Mouse (Mus musculus) left cerebral cortex, postnatal 25 days (tissue): Measurements from ENCODE around the gene Syde1. TPM values are rescaled to one million over a fixed set of nuclear protein-coding genes. Genes with fewer than 3 reads are reported as not detected.
A peak's percentile ranks its signal among the peaks of the same experiment; 100 is the strongest.
"Not testable (repeated sequence)": the region's sequence is repeated elsewhere in the genome, so short reads cannot be mapped to it uniquely, and the experiment has no call there.

Experiments used
- DNase-seq, 2 experiments: peaks; one replicate each; pipeline ENCODE4 v3.0.0; 2022; ENCODE audit warnings: low spot score in 2 of 2, mixed read lengths in 1 of 2
- intact Hi-C: fragments of 180-260 bp; cut with DNase I; formaldehyde crosslinking; loops from one replicate; pipeline ENCODE4 v1.15.1; 2025
- total RNA-seq, 2 experiments: library from RNA; stranded (reverse); gene quantifications; 2 replicates each; pipeline ENCODE4 v1.2.3; 2021

The Syde1 gene
- 1 to 10 TPM; 5.2 to 5.4 TPM for total RNA-seq

DNA sequence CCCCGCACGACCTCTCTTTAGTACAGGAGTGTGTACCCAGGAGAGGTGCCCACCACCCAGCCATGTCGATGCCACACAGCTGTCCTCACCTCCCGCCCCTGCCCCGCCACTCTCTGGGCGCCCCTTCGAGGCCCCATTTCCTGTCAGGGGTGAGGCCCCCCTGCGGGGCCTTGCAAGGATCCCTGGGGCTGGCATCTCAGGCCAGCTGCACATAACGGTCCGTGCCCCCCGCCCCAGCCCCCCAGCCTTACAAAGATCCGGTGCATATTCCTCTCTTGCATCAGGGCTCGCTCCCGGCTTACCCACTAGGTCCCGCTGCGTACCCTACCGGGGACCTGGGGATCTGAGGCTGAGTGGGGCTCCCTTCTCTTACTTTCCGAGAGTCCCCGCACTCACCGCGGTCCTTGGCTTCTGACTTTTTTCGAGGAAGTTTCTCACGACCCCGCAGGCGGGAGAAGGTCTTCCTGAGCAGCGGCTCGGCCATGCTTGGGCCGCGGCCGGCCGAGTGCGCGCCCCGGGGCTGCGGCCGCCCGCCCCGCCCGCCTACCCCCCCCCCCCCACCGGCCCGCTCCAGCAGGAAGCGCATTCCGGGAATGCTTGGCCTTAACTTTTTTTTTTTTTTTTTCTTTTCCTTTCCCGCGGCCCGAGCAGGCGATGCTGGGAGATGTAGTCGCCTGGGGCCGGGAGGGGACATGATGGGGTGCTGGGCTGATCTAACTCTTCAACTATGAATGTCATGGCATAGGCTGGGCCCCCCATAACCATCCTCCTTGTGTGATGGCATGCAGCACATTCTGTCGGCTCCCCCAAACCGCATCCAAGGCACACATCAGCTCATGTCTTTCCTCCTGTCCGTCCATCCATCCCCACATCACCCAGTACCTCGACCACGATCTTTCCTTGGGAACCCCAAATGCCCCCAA, at the start of gene Syde1:
TSS of gene Syde1 (minus strand) at position 559 of the 923 bp plus-strand sequence.
- DNase-seq: no peak
- intact Hi-C loops: no loop called here

DNA sequence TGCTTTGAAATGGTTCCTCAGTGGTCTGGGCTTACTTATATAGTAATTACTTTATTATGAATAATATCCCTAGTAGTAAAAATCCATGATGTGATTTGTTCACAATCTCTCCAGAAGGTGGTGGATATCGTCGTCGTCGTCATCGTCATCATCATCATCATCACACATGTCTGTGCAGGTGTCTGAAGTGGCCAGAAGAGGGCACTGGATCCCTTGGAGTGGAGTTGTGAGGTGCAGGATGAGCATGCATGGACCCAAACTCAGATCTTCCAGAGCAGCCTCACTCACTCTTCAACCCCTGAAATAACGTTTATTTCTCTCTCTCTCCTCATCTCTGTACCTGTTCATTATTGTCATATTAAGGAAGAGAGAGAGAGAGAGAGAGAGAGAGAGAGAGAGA, 40.5 kb upstream of the Syde1 start:
- peak; percentile 26 to 60 for DNase-seq
- intact Hi-C loops: loop anchor here (1.0 to 2.0 kb wide), 2 partner anchors 112 to 484 kb away; no protein-coding TSS in a partner anchor

DNA sequence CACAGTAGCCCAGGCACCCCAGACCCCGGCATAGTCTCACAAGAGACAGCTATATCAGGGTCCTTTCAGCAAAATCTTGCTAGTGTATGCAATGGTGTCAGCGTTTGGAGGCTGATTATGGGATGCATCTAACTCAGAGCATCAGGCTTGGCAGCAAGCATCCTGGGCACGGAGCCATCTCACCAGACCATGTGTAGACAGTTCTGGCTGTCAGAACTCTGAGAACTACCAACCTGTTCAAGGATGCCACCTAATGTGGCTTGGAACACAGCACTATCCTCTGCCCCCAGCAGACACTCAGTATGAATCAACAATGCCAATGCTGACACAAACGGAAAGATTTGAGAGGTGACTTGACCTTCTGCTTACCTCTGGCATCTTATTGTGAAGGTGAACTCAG, 38.4 kb upstream of the Syde1 start:
- peak; percentile 4 to 16 for DNase-seq
- intact Hi-C loops: no loop called here

DNA sequence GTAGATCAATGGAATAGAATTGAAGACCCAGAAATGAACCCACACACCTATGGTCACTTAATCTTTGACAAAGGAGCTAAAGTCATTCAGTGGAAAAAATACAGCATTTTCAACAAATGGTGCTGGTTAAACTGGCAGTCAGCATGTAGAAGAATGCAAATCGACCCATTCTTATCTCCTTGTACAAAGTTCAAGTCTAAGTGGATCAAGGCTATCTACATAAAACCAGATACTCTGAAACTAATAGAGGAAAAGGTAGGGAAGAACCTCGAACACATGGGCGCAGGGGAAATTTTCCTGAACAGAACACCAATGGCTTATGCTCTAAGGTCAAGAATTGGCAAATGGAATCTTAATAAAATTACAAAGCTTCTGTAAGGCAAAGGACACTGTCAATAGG, 31.4 kb upstream of the Syde1 start:
- DNase-seq, intact Hi-C loops: not testable (repeated sequence)

DNA sequence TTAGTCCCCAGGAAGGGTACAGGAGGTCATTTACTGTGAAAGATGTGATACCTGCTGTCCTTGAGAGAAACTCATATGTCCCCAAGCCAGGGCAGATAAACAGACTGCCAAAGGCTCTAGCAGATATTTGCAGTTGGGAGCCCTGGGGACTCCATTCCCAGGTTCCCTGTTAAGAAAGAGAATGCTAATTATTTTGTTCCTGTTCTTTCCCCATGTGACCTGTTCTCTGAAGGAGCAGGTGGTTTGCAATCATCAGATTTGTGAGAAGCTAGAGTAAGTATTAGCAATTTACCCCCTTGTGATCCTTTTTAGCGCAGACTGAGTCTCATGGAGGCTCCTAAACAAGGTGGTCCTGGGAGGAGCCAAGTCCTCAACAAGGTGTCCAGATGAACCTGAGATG, 26.2 kb upstream of the Syde1 start, which contains the start of gene Olfr1357:
TSS of gene Olfr1357 (minus strand) at position 101 of the 400 bp plus-strand sequence.
- intact Hi-C loops: no loop called here

DNA sequence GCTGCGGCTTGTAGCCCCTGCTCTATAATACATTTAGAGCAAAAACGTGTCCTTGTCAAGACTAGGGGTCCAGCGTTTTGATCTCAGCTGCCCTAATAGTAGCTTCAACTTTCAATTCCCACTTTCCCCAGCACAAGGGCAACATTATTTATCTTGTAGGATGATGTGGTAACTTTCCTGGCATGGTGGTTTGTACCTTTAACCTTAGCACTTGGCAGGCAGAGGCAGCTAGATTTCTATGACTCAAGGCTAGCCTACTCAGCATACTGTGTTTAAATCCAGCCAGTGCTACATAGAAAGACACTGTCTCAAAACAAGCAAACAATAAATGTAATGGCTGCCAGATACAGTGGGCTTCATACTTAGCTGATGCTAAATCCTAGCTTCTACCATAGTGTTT, 15.8 kb upstream of the Syde1 start:
- intact Hi-C loops: loop anchor here (5.0 to 10.0 kb wide), 3 partner anchors 65 to 163 kb away; no protein-coding TSS in a partner anchor
- DNase-seq: no peak

More for the DNA sequence above, 26.2 kb upstream of the Syde1 start, which contains the start of gene Olfr1357:
- DNase-seq: no peak

DNA sequence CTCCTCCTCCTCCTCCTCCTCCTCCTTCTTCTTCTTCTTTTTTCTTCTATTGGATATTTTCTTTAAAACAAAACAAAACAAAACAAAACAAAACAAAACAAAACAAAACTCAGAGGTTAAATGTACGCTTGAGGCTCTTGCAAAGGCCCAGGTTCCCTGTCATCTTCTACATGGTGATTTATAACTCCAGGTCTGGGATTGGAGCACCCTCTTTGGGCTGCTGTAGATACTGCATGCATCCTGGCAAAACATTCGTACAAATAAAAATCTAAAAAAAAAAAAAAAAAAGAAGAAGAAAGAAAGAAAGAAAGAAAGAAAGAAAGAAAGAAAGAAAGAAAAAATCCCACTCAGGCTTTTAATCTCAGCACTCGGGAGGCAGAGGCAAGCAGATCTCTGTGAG, 13.3 kb upstream of the Syde1 start:
- DNase-seq: peak; percentile 21 to 53
- intact Hi-C loops: loop anchor here (5.0 to 10.0 kb wide), 3 partner anchors 63 to 160 kb away; no protein-coding TSS in a partner anchor

DNA sequence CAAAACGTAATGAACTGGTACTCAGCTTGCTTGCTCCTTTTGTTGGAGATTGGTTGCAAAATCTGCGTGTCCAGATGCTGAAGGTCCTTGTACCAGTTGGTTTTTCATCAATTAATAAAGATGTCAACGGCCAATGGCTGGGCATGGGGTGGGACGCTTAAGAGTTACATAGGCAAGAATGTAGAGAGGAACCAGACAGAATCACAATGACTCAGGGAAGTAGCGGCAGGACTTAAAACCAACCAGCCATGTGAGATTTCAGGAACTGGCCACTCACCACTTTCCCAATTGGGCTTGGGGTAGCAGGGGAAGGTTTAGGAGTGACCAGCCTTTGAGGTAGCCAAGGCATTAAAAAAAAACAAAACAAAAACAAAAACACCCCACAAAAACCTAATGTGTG, 8.1 kb upstream of the Syde1 start:
- intact Hi-C loops: loop anchor here (10.0 kb wide), 1 partner anchor 155 kb away; no protein-coding TSS in a partner anchor
- DNase-seq: no peak

DNA sequence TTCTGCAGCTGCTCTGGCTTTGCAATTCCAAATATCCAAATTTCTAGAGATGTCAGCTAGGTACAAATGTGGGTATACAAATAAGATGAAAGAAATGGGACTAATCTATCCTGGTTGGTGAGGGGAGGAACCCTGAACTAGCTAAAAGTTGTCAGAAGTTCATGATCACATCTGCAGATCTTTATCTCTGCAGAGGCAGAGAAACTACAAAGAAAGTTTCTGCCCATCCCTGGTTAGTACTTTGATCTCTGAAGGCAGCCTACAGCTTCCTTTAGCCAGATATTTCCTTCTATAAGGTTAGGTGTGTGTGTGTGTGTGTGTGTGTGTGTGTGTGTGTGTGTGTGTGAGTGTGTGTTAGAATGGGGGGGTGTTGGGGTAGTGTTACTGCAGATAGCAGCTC, 2.8 kb upstream of the Syde1 start:
- intact Hi-C loops: no loop called here

DNA sequence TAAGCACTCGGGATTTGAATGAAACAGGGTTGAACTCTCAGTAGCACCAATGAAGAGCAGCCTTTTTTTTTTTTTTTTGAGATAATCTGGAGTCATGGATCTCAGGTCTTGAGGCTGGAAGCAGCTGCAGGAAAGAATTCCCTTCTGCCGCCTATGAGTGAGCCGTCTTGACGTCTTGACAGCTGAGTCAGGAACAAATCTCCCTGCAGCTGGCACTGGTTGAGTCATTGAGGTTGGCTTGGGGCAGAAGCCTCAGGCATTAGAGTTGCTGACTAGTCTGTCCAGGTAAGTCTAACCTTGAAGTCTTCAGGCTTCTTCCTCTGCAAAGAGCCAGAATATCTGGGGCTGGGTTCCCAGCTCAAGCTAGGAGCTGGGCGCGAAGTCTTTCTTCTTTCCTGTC, 2.4 kb upstream of the Syde1 start:
- DNase-seq: no peak

More for the DNA sequence above, 2.8 kb upstream of the Syde1 start:
- no peak for DNase-seq

DNA sequence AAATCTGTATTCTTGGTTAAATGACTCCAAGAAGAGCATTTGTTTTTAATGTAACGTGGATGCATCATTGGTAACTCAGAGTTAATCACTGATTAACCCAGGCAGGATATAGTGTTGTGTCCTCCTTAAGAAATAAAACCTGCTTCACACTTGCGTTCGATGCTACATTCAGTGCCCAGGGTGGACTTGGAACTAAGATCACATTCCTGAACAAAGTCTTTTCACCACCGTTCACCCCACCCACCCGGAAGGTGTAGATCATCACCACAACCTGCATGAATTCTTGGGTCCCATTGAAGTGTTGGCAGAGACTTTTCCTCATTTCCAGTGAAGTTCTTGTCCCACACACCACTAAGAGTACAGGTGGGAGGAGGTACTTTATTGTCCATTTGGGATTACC, 2.0 kb upstream of the Syde1 start:
- intact Hi-C loops: no loop called here
- no peak for DNase-seq

More for the DNA sequence above, 2.4 kb upstream of the Syde1 start:
- intact Hi-C loops: no loop called here

DNA sequence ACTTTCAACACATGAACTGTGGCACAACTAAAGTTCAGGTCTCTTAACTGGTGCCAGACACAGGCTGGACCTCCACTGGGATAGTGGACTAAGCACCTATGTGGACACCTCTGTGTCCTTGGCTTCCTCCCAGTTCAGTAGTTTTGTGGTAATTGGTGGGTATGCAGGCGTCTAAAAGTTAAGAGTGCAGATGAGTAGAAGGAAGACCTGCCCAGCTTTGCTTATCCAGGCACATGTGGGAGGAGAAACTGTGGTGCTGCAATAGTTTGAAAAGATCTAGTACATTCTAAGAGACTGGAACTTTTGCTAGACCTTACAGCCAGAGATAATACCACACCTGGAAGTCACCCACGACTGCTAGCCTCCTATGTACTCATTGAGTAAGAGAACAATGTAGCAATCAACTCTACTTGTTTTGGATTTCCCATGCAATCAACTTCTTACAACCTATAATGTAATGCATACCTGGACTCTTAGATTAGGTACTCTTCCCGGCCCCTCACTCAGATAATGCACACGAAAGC, 1.2 kb upstream of the Syde1 start:
- intact Hi-C loops: no loop called here
- no peak for DNase-seq

DNA sequence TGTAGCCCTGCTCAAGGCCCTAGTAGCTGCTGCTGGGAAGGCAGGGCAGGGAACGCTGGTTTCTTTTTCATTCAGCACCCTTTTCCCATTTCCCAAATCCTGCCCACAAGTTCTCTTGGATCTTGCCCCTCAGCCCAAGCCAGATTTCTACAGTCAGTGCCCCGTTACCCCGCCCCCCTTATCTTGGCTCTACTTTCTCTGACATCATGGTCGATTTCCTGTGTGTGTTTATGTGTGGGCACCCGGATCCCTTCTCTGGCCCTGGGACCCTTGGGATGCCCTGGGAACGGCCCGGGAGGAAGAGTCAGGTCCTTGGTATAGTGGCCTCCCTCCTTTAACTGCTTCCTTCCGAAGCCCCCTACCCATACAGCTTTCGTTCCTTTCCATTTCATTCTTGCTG, 1.0 kb downstream of the Syde1 start:
- no peak for DNase-seq
- intact Hi-C loops: no loop called here

DNA sequence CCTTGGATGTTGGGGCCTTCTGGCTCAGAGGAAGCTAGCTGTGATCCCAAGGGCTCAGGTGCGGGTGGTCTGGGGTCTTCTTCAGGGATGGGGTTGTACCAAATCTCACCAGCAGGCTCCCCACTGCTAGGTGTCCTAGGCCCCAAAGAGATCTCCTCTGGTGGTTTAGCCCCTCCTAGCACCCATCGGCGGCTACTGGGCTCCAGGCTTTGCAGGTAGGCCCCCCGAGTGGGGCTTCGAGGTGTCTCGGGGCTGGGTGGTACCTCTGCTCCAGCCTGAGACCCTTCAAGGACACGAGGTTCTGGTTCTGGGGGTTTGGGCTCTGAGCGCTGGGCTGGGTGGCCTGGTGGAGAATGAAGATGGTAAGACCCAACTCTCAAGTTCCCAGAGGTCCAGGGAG, 1.9 kb downstream of the Syde1 start:
- intact Hi-C loops: no loop called here
- DNase-seq: no peak

DNA sequence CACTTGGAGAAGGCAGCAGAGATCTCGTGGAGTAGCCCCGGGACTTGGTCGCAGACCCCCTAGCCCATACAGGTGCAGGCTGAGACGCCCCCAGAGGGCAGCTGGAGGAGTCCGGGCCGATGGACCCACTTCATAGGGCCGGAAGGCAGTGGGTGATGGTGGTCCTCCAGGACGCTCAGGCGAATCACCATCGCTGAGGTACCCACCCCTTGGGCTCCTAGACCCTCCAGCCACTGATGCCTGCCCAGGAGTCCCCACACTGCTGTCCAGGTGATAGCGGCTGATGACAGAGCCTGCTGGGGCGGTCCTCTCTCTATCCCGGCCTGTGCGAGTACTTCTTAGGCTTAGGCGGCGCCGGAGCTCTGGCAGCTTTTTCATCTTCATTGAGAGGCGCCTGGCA, 2.5 kb downstream of the Syde1 start:
- intact Hi-C loops: no loop called here
- DNase-seq: no peak

DNA sequence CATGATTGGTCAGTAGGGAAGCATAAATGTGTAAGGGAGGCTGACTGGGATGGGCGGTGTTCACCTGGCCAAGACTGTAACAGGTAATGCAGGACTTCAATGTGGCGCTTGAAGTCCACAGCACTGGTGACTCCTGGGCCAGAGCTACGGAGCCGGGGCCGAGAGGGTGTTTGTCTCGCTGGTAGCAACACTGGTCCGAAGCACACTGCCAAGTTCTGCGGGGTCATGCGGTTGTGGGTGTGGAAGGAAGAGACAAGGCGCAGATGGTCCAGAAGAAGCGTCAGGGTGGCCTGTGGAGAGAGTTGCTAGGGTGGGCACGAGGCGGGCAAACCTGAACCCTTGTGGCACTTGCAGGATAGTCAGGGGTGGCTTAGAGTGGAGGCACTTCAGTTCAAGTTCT, 5.7 kb downstream of the Syde1 start:
- DNase-seq: no peak
- intact Hi-C loops: no loop called here

DNA sequence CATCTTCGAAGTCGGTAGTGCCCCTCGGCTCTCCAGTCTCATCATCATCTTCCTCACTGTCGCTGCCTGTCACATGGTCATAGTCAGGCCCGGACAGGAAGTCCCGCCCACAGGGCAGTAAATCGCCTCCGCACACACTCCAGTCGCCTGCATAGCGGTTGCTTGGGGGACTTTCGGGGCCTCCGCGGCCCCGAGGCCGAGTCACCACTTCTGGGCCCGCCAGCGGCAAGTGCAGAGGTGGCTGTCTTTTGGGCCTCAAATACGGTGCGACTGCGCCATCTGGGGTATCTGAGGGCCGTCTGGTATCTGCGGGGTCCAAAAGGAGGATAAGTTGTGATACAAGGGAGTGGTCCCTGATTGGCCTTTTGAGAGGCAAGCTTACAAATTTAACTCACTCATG, 6.2 kb downstream of the Syde1 start:
- no peak for DNase-seq
- intact Hi-C loops: no loop called here

DNA sequence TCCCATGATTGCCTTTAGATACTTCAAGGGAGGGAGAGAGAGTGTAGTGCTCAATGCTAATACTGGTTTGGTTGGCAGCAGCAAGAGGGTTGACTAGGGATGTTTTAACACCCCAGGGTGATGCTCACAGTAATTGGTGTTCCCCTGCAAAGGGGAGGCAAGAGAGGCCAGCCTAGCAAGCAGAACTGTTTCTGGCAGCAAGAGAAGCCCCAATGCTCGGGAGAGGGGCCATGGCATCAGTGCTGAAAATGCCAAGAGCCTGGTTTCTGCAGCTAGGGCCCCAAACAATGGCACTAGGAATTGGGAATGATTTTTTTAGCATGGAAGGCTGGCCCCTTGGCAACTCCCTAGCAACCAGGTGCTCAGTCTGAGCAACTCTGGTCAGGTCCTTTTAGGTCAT, 6.8 kb downstream of the Syde1 start:
- DNase-seq: no peak
- intact Hi-C loops: no loop called here

DNA sequence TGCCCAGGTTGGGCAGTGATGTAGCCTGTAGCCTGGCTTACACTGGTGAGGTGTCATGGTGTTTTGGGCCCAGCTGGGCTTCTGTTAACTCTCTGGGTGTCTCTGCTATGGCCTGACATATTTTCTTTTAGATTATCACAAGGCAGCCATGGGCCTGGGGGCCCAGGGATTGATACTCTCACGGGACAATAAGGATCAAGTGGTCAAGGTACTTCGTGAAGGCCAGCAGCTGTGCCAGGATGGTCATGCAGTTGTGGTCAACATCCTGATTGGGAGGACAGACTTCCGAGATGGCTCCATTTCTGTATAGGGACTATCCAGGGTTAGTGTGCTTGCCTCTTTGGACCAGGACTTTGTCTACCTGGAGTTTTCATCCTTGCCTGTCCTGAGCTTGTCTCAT, 7.8 kb downstream of the Syde1 start:
- intact Hi-C loops: no loop called here
- no peak for DNase-seq

DNA sequence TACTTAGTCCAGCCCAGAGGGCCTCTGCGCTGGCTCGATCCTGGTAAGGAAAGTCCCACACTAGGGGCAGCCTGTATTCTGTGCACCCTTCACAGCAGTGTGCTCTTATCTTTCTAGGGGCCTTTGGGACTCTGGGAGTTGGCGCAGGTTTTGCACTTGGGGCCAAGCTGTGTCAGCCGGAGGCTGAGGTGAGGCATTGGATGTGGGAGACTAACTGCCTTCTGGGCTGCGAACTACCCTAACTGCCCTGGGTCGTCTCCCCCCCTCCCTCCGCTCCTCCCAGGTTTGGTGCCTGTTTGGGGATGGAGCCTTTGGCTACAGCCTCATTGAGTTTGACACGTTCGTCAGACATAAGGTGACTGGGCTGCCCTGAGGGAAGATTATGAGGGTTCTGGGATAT, 8.4 kb downstream of the Syde1 start:
- DNase-seq: no peak
- intact Hi-C loops: no loop called here

DNA sequence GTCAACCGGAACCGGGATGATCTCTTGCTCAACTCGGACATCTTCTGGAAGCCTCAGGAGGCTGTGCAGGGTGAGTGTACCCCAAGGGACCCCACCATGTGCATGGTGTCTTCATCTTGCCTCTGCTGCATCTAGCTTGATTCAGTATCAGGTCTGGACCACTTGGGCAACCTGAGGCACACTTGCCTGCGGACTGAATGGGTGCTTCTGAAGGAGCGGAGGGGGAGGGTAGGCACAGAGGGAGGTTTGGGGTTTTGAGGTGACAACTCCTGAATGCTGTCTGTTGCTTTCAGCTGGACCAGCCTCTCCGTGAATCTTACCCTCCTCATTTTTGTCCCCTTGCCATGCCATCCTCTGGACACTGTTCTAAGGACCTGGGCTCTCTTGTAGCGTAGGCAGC, 10.6 kb downstream of the Syde1 start:
- intact Hi-C loops: no loop called here
- DNase-seq: no peak
